ENCODE assay signal across 1 mouse cellular context in genomic region chr6:71235944-71236343, GRCm38 (mm10).
TF ChIP-seq lines count a peak whose summit lies in the region.

No protein-coding gene starts in this region.

TF ChIP-seq in CH12.LX, 34 proteins besides CTCF, POLR2A, EP300 and RAD21 (continued from another document):
- TF ChIP-seq CHD2 (IDR thresholded peaks at IDR 0.05; ENCODE audit: low read length) (no peak), BHLHE40 (IDR thresholded peaks at IDR 0.05; ENCODE audit: low read depth, low read length) (no peak), NRF1 (IDR thresholded peaks at IDR 0.05; ENCODE audit: low read depth, low read length) (no peak), ZNF384 (IDR thresholded peaks at IDR 0.05; ENCODE audit: low read depth, low read length) (peak; percentile 61; the same call in 1 of the 2 replicates)
